Mouse (Mus musculus) G1E (cell line): ENCODE data around the gene Prkaca. TPM values are rescaled to one million over a fixed set of nuclear protein-coding genes. Genes with fewer than 3 reads are reported as not detected.

ENCODE experiments used
- ATAC-seq: 2 replicates; pipeline ENCODE4 v1.8.0; 2016; ENCODE audit warnings: mild to moderate bottlenecking; ENCODE audit not compliant: insufficient number of reproducible peaks, poor library complexity, low FRiP score, severe bottlenecking; ENCODE audit errors: extremely low read depth
- DNase-seq: peaks from one replicate; pipeline ENCODE4 v3.0.0; 2012; ENCODE audit warnings: low spot score
- H3K27me3 ChIP-seq: 2 replicates; pipeline ENCODE4 v1.6.1; 2012; ENCODE audit warnings: mild to moderate bottlenecking, low read length, inconsistent platforms; ENCODE audit not compliant: insufficient read depth
- H3K36me3 ChIP-seq: replicated peaks from 2 replicates; pipeline ENCODE3; 2012; ENCODE audit warnings: mild to moderate bottlenecking, inconsistent platforms
- H3K4me1 ChIP-seq: 2 replicates; pipeline ENCODE4 v1.6.1; 2012; ENCODE audit warnings: low read depth, low read length, inconsistent platforms, mixed read lengths; ENCODE audit not compliant: insufficient read depth
- H3K4me3 ChIP-seq: 2 replicates; pipeline ENCODE4 v1.5.1; 2012; ENCODE audit warnings: low read depth, mild to moderate bottlenecking, inconsistent platforms, low read length, moderate library complexity, mixed read lengths
- H3K9me3 ChIP-seq: replicated peaks from 2 replicates; pipeline ENCODE4 v1.6.1; 2012; ENCODE audit warnings: inconsistent platforms
- CTCF ChIP-seq: IDR thresholded peaks from 2 replicates; pipeline ENCODE4 v1.5.1; 2012; ENCODE audit warnings: low read depth, low read length, inconsistent platforms, mixed read lengths
- GATA1 ChIP-seq: IDR thresholded peaks from 2 replicates; pipeline ENCODE4 v1.6.1; 2012; ENCODE audit warnings: borderline replicate concordance, low read length, inconsistent platforms, mixed read lengths
- GATA2 ChIP-seq: IDR thresholded peaks from 2 replicates; pipeline ENCODE4 v1.6.1; 2012; ENCODE audit warnings: low read depth, low read length, inconsistent platforms, borderline replicate concordance
- POLR2AphosphoS5 ChIP-seq: IDR thresholded peaks from 2 replicates; pipeline ENCODE4 v1.6.1; 2012; ENCODE audit warnings: low read depth, low read length, inconsistent platforms; ENCODE audit not compliant: insufficient replicate concordance
- TAL1 ChIP-seq: conservative IDR thresholded peaks from 2 replicates; pipeline ENCODE4 v1.6.1; 2012; ENCODE audit warnings: low read depth, low read length, inconsistent platforms, mixed read lengths
- polyA plus RNA-seq: library from polyadenylated mRNA; stranded (reverse); fragments of >175 nt; gene quantifications from 2 replicates; pipeline ENCODE4 v1.2.3, GENCODE M21; 2012
- total RNA-seq, 2 experiments: library from RNA; stranded (forward) in 1 of 2; stranded (reverse) in 1 of 2; fragments of 200-1000 nt in 1 of 2; fragments of >200 nt in 1 of 2; fragmentation: Nextera tagmentation in 1 of 2; gene quantifications; 2 replicates each; pipeline ENCODE4 v1.2.3; 2014 to 2017

The Prkaca gene
- total and polyA plus RNA-seq, 3 experiments = 32.2 to 99.3 (median 46.9) TPM

GRCm38 (mm10) chr8:83955106-83955957 lies 17.5 kb upstream of the Prkaca start, which contains the start of the genes Gm10644 and Asf1b:
Gene Gm10644, minus strand, starts transcription at chr8:83955205.
Gene Asf1b, plus strand, starts transcription at chr8:83955507.
- Histone ChIP-seq H3K36me3 (peaks cover 24% of the 10 kb centered on the region), H3K9me3 (no peaks in the 10 kb centered on the region), H3K4me3 (peak within 1 kb of the TSS; percentile 76), H3K27me3 (0 out of 2 replicates have a peak, but pooled peaks cover 3% of the 10 kb centered on the region), H3K4me1 (peaks cover 26% of the 10 kb centered on the region)
- no peak for TF ChIP-seq TAL1
- peak; percentile 95 for ATAC-seq
- peak; percentile 99 for DNase-seq

GRCm38 (mm10) chr8:83955958-83956218 lies 16.9 kb upstream of the Prkaca start:
- H3K4me3 ChIP-seq = peak overlapping the region; percentile 76
- H3K4me1 ChIP-seq = peaks cover 26% of the 10 kb centered on the region
- TF ChIP-seq GATA2 = no peak
- no peak for TF ChIP-seq CTCF
- TF ChIP-seq POLR2AphosphoS5 = no peak
- TF ChIP-seq TAL1 = no peak
- TF ChIP-seq GATA1 = no peak
- ATAC-seq (no peak), DNase-seq (no peak)
- no peaks in the 10 kb centered on the region for H3K9me3 ChIP-seq
- peaks cover 28% of the 10 kb centered on the region for H3K36me3 ChIP-seq
- 0 out of 2 replicates have a peak, but pooled peaks cover 3% of the 10 kb centered on the region for H3K27me3 ChIP-seq

GRCm38 (mm10) chr8:83956789-83957188 lies 16.0 kb upstream of the Prkaca start:
- no peaks in the 10 kb centered on the region for H3K27me3 ChIP-seq
- H3K4me3 ChIP-seq = peak overlapping the region; percentile 76; the same call in 1 of the 2 replicates
- H3K9me3 ChIP-seq = no peaks in the 10 kb centered on the region
- peaks cover 37% of the 10 kb centered on the region for H3K36me3 ChIP-seq
- peaks cover 31% of the 10 kb centered on the region for H3K4me1 ChIP-seq
- ATAC-seq (no peak), DNase-seq (peak; percentile 49)
- TF ChIP-seq GATA2 = no peak

- ATAC-seq (no peak), DNase-seq (no peak)
- Histone ChIP-seq H3K27me3 (no peaks in the 10 kb centered on the region), H3K9me3 (no peaks in the 10 kb centered on the region), H3K4me3 (no peak overlapping the region), H3K36me3 (peaks cover 91% of the 10 kb centered on the region), H3K4me1 (peaks cover 4% of the 10 kb centered on the region; the same call in 1 of the 2 replicates)
- no peak for TF ChIP-seq TAL1
- TF ChIP-seq POLR2AphosphoS5 = no peak
- no peak for TF ChIP-seq GATA1
- TF ChIP-seq GATA2 = no peak
These were observed 8.6 kb upstream of the Prkaca start for GRCm38 (mm10) chr8:83964015-83964765.

- ATAC-seq = no peak
- DNase-seq = no peak
- Histone ChIP-seq H3K4me1 (peaks cover 16% of the 10 kb centered on the region), H3K4me3 (no peak overlapping the region), H3K9me3 (no peaks in the 10 kb centered on the region), H3K36me3 (peaks cover 88% of the 10 kb centered on the region), H3K27me3 (no peaks in the 10 kb centered on the region)
- no peak for TF ChIP-seq GATA2
- no peak for TF ChIP-seq POLR2AphosphoS5
- no peak for TF ChIP-seq CTCF
- no peak for TF ChIP-seq GATA1
- TF ChIP-seq TAL1 = no peak
These were observed 5.1 kb upstream of the Prkaca start for GRCm38 (mm10) chr8:83967701-83968100.

GRCm38 (mm10) chr8:83971121-83971520 lies 1.7 kb upstream of the Prkaca start:
- TF ChIP-seq CTCF (no peak), POLR2AphosphoS5 (no peak), TAL1 (no peak), GATA1 (no peak), GATA2 (no peak)
- Histone ChIP-seq H3K4me1 (peaks cover 35% of the 10 kb centered on the region), H3K4me3 (no peak overlapping the region), H3K36me3 (peaks cover 70% of the 10 kb centered on the region), H3K27me3 (no peaks in the 10 kb centered on the region), H3K9me3 (no peaks in the 10 kb centered on the region)
- no peak for ATAC-seq
- DNase-seq = no peak
